Mouse (Mus musculus): ENCODE results near the gene Flt3l.
"Not testable (repeated sequence)": the region's sequence is repeated elsewhere in the genome, so short reads cannot be mapped to it uniquely, and the experiment has no call there.

Flt3l gene

GRCm38 (mm10) chr7:45123186-45123570, 13.1 kb downstream of the Flt3l start:
- no peak for DNase-seq (ENCODE audit: low spot score)

GRCm38 (mm10) chr7:45122561-45123185, 13.6 kb downstream of the Flt3l start:
- DNase-seq (ENCODE audit: low spot score) = no peak

- DNase-seq (ENCODE audit: low spot score) = no peak
These were observed 14.3 kb downstream of the Flt3l start for GRCm38 (mm10) chr7:45121966-45122365.

- no peak for DNase-seq (ENCODE audit: low spot score)
These were observed 14.8 kb downstream of the Flt3l start for GRCm38 (mm10) chr7:45121404-45121803.

- DNase-seq (ENCODE audit: low spot score) = no peak
These were observed 16.2 kb downstream of the Flt3l start for GRCm38 (mm10) chr7:45119780-45120709.

- no peak for DNase-seq (ENCODE audit: low spot score)
These were observed 17.9 kb downstream of the Flt3l start for GRCm38 (mm10) chr7:45118336-45118735.

- no peak for DNase-seq (ENCODE audit: low spot score)
These were observed 18.7 kb downstream of the Flt3l start for GRCm38 (mm10) chr7:45117566-45117965.

GRCm38 (mm10) chr7:45113476-45113875, 22.8 kb downstream of the Flt3l start:
- DNase-seq (ENCODE audit: low spot score) = no peak

- DNase-seq (ENCODE audit: low spot score) = no peak
These were observed 23.7 kb downstream of the Flt3l start for GRCm38 (mm10) chr7:45112529-45112928.

GRCm38 (mm10) chr7:45111940-45112339, 24.3 kb downstream of the Flt3l start:
- DNase-seq (ENCODE audit: low spot score) = no peak

- DNase-seq (ENCODE audit: low spot score) = not testable (repeated sequence)
These were observed 26.1 kb downstream of the Flt3l start for GRCm38 (mm10) chr7:45110089-45110488.

- DNase-seq (ENCODE audit: low spot score) = no peak
These were observed 29.1 kb downstream of the Flt3l start for GRCm38 (mm10) chr7:45107052-45107645.

- DNase-seq (ENCODE audit: low spot score) = no peak
These were observed 29.8 kb downstream of the Flt3l start for GRCm38 (mm10) chr7:45106441-45106840.

- DNase-seq (ENCODE audit: low spot score) = no peak
These were observed 30.7 kb downstream of the Flt3l start for GRCm38 (mm10) chr7:45105491-45105890.

- no peak for DNase-seq (ENCODE audit: low spot score)
These were observed 31.3 kb downstream of the Flt3l start for GRCm38 (mm10) chr7:45104941-45105340.

GRCm38 (mm10) chr7:45103652-45104180, 32.5 kb downstream of the Flt3l start, which contains the start of gene Fcgrt:
Gene Fcgrt (minus strand): TSS chr7:45103851.
- DNase-seq (ENCODE audit: low spot score) = peak; percentile 66

- DNase-seq (ENCODE audit: low spot score) = no peak
These were observed 33.2 kb downstream of the Flt3l start for GRCm38 (mm10) chr7:45102940-45103585.

- no peak for DNase-seq (ENCODE audit: low spot score)
These were observed 33.8 kb downstream of the Flt3l start for GRCm38 (mm10) chr7:45102441-45102840.

- DNase-seq (ENCODE audit: low spot score) = no peak
These were observed 36.2 kb downstream of the Flt3l start for GRCm38 (mm10) chr7:45100046-45100445.

- DNase-seq (ENCODE audit: low spot score) = no peak
These were observed 37.5 kb downstream of the Flt3l start for GRCm38 (mm10) chr7:45098541-45099240.

GRCm38 (mm10) chr7:45097479-45097878, 38.8 kb downstream of the Flt3l start:
- DNase-seq (ENCODE audit: low spot score) = no peak
